Mouse (Mus musculus) olfactory bulb, adult 2 months (tissue): ENCODE results near the gene Tpst1.

ENCODE experiments used
- CTCF ChIP-seq: fragments of 200-500 bp; IDR thresholded peaks from 2 replicates; pipeline ENCODE4 v1.5.1; 2012; ENCODE audit warnings: low read depth, mild to moderate bottlenecking, low read length, moderate library complexity; ENCODE audit not compliant: insufficient read depth
- POLR2A ChIP-seq: fragments of 200-500 bp; IDR thresholded peaks from 2 replicates; pipeline ENCODE4 v1.6.1; 2012; ENCODE audit warnings: mild to moderate bottlenecking, low read depth, low read length, moderate library complexity; ENCODE audit not compliant: insufficient read depth

DNA sequence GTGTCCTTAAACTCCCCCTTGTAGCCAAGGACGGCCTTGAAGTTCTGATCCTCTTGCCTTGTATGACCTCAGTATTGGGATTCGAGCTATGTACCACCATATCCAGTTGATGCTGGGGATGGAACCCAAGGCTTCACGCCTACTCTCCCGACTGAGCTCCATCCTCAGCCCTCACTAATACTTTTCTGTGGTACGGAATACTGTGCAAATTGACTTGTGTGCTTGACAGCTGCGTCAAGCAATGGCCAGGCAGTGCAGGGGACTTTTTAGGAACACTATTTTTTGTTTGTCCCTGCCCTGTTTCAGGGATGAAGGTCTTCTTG is 5.7 kb downstream of the Tpst1 start:
- no peak for TF ChIP-seq CTCF
- no peak for TF ChIP-seq POLR2A
